Mouse (Mus musculus) bone marrow macrophage, adult 2 months (primary cell): ENCODE data around the gene Ube2c.

Experiments used
- CTCF ChIP-seq: IDR thresholded peaks from 2 replicates; pipeline ENCODE4 v1.5.1; 2012; ENCODE audit warnings: low read depth, mild to moderate bottlenecking, low read length, moderate library complexity
- POLR2A ChIP-seq: IDR thresholded peaks from 2 replicates; pipeline ENCODE4 v1.6.1; 2012; ENCODE audit warnings: mild to moderate bottlenecking, low read depth, low read length, borderline replicate concordance

GRCm38 (mm10) chr2:164761971-164762370 lies 7.7 kb upstream of the Ube2c start:
- TF ChIP-seq POLR2A (no peak), CTCF (no peak)
